Mouse (Mus musculus): Measurements from ENCODE around the gene Nid1. TPM values are rescaled to one million over a fixed set of nuclear protein-coding genes. Genes with fewer than 3 reads are reported as not detected.
"Not testable (repeated sequence)": the region's sequence is repeated elsewhere in the genome, so short reads cannot be mapped to it uniquely, and the experiment has no call there.

The Nid1 gene
- total RNA-seq, 2 experiments from 2014 or later = 5.4 to 6.4 TPM

- not testable (repeated sequence) for DNase-seq
These were observed 16.9 kb downstream of the Nid1 start for GRCm38 (mm10) chr13:13454249-13454648.

GRCm38 (mm10) chr13:13455632-13456492 is 18.5 kb downstream of the Nid1 start:
- not testable (repeated sequence) for DNase-seq

GRCm38 (mm10) chr13:13458138-13458737 is 20.9 kb downstream of the Nid1 start:
- DNase-seq = no peak

GRCm38 (mm10) chr13:13460521-13461138 is 23.3 kb downstream of the Nid1 start:
- DNase-seq = no peak

- no peak for DNase-seq
These were observed 24.3 kb downstream of the Nid1 start for GRCm38 (mm10) chr13:13461446-13462192.

- DNase-seq = no peak
These were observed 26.6 kb downstream of the Nid1 start for GRCm38 (mm10) chr13:13463949-13464348.

- not testable (repeated sequence) for DNase-seq
These were observed 29.9 kb downstream of the Nid1 start for GRCm38 (mm10) chr13:13467249-13467648.

GRCm38 (mm10) chr13:13468513-13468912 is 31.2 kb downstream of the Nid1 start:
- DNase-seq = no peak

GRCm38 (mm10) chr13:13471334-13471757 is 34.0 kb downstream of the Nid1 start:
- DNase-seq = no peak

GRCm38 (mm10) chr13:13474464-13474863 is 37.1 kb downstream of the Nid1 start:
- not testable (repeated sequence) for DNase-seq

- no peak for DNase-seq
These were observed 37.6 kb downstream of the Nid1 start for GRCm38 (mm10) chr13:13474991-13475390.

GRCm38 (mm10) chr13:13476568-13476967 is 39.2 kb downstream of the Nid1 start:
- DNase-seq = no peak

GRCm38 (mm10) chr13:13477046-13477445 is 39.7 kb downstream of the Nid1 start:
- no peak for DNase-seq

GRCm38 (mm10) chr13:13479986-13480385 is 42.6 kb downstream of the Nid1 start:
- no peak for DNase-seq

- DNase-seq = peak; percentile 40 to 47
These were observed 43.7 kb downstream of the Nid1 start for GRCm38 (mm10) chr13:13481033-13481432.

- DNase-seq = no peak
These were observed 44.7 kb downstream of the Nid1 start for GRCm38 (mm10) chr13:13481875-13482674.

- no peak for DNase-seq
These were observed 47.0 kb downstream of the Nid1 start for GRCm38 (mm10) chr13:13484351-13484751.

GRCm38 (mm10) chr13:13484883-13485282 is 47.5 kb downstream of the Nid1 start:
- no peak for DNase-seq

GRCm38 (mm10) chr13:13485682-13486081 is 48.3 kb downstream of the Nid1 start:
- DNase-seq = no peak

- no peak for DNase-seq
These were observed 50.5 kb downstream of the Nid1 start for GRCm38 (mm10) chr13:13487851-13488250.

- DNase-seq = no peak
These were observed 52.5 kb downstream of the Nid1 start for GRCm38 (mm10) chr13:13489861-13490260.

- no peak for DNase-seq
These were observed 54.8 kb downstream of the Nid1 start for GRCm38 (mm10) chr13:13492151-13492550.

Data from layer of hippocampus, postnatal 36 days (tissue).